In genomic region chr8:119817446-119817845, GRCm38 (mm10) we compare ENCODE assay signal across 15 mouse cellular contexts. TPM values are rescaled to one million over a fixed set of nuclear protein-coding genes. Genes with fewer than 3 reads are reported as not detected.
DNase-seq lines count a peak whose midpoint lies in the region; ATAC-seq and TF ChIP-seq lines count a peak whose summit lies in the region.
"Had no signal": no experiment of that assay in that cellular context is flagged by ENCODE, and none has a peak within 500 bp of the region (broad histone marks: within the 10 kb centered on the region; RNA-seq: fewer than 3 reads in every experiment).

No protein-coding gene starts in this region.

- H3K36me3 ChIP-seq in forebrain, embryonic 15.5 days = peaks cover 15% of the 10 kb centered on the region
- peaks cover 27% of the 10 kb centered on the region for H3K36me3 ChIP-seq in forebrain, embryonic 12.5 days (replicated peaks)
- H3K36me3 ChIP-seq in midbrain, embryonic 10.5 days = peaks cover 77% of the 10 kb centered on the region
- no peaks in the 10 kb centered on the region for H3K36me3 ChIP-seq in midbrain, embryonic 11.5 days (ENCODE audit: control insufficient read depth, insufficient read depth, low read length)
- H3K36me3 ChIP-seq in stomach, embryonic 16.5 days (ENCODE audit: control insufficient read depth, insufficient read depth, low read length) = peaks cover 8% of the 10 kb centered on the region; the same call in 1 of the 2 replicates

- no peak for TF ChIP-seq CTCF in cortical plate, adult 2 months (IDR thresholded peaks at IDR 0.05; ENCODE audit: extremely low read depth, insufficient read depth, low read length)

- WGBS in forebrain, embryonic 15.5 days = 45% methylated on average over 12 of the region's 12 CpGs
- 39% methylated on average over 12 of the region's 12 CpGs for WGBS in forebrain, embryonic 12.5 days
- 24% methylated on average over 12 of the region's 12 CpGs for WGBS in midbrain, embryonic 10.5 days
- WGBS in midbrain, embryonic 11.5 days = 30% methylated on average over 12 of the region's 12 CpGs
- WGBS in stomach, embryonic 16.5 days = 43% methylated on average over 12 of the region's 12 CpGs

- no peaks in the 10 kb centered on the region for H3K27me3 ChIP-seq in forebrain, embryonic 15.5 days
- no peaks in the 10 kb centered on the region for H3K27me3 ChIP-seq in forebrain, embryonic 12.5 days
- no peaks in the 10 kb centered on the region for H3K27me3 ChIP-seq in midbrain, embryonic 10.5 days (ENCODE audit: low read depth, poor library complexity, severe bottlenecking)
- H3K27me3 ChIP-seq in midbrain, embryonic 11.5 days (ENCODE audit: control insufficient read depth, insufficient read depth, low read length) = no peaks in the 10 kb centered on the region
- H3K27me3 ChIP-seq in stomach, embryonic 16.5 days (ENCODE audit: control insufficient read depth, insufficient read depth, low read length) = no peaks in the 10 kb centered on the region
- H3K27me3 ChIP-seq: embryonic facial prominence, embryonic 13.5 days; midbrain, embryonic 12.5 days had no signal

- H3K4me2 ChIP-seq in forebrain, embryonic 15.5 days (replicated peaks) = no peak overlapping the region
- H3K4me2 ChIP-seq in forebrain, embryonic 12.5 days = no peak overlapping the region
- no peak overlapping the region for H3K4me2 ChIP-seq in midbrain, embryonic 11.5 days
- peak overlapping the region; percentile 33; the same call in 1 of the 2 replicates for H3K4me2 ChIP-seq in stomach, embryonic 16.5 days (ENCODE audit: low read depth, low read length)
- H3K4me2 ChIP-seq: embryonic facial prominence, embryonic 13.5 days; midbrain, embryonic 12.5 days had no signal

- H3K9ac ChIP-seq in forebrain, embryonic 15.5 days (replicated peaks) = no peak overlapping the region
- H3K9ac ChIP-seq in forebrain, embryonic 12.5 days = no peak overlapping the region
- no peak overlapping the region for H3K9ac ChIP-seq in midbrain, embryonic 11.5 days (ENCODE audit: low read length)
- peak overlapping the region; percentile 42; the same call in 1 of the 2 replicates for H3K9ac ChIP-seq in stomach, embryonic 16.5 days (ENCODE audit: low read length)
- H3K9ac ChIP-seq: midbrain, embryonic 12.5 days had no signal

- DNase-seq in midbrain, embryonic 10.5 days (ENCODE audit: low spot score) = no peak
- DNase-seq in midbrain, embryonic 11.5 days (ENCODE audit: low spot score, missing footprints) = no peak
- DNase-seq in right cerebral cortex, postnatal 14 days = no peak
- DNase-seq: cerebellum, adult 9-11 months; gastrocnemius, postnatal 36 days; layer of hippocampus, adult 9-11 months; right cerebral cortex, postnatal 25 days had no signal

- ATAC-seq in forebrain, embryonic 15.5 days (replicated peaks) = no peak
- ATAC-seq in forebrain, embryonic 12.5 days (ENCODE audit: low FRiP score) = no peak
- ATAC-seq in midbrain, embryonic 11.5 days (ENCODE audit: low FRiP score) = no peak
- ATAC-seq in stomach, embryonic 16.5 days (ENCODE audit: insufficient read depth, low FRiP score) = peak; percentile 39; the same call in 1 of the 2 replicates
- ATAC-seq in megakaryocyte-erythroid progenitor cell, adult 5-6 weeks (replicated peaks; ENCODE audit: low FRiP score, low TSS enrichment, poor library complexity, severe bottlenecking) = no peak
- ATAC-seq: forebrain, embryonic 14.5 days had no signal

- no peak overlapping the region for H3K4me3 ChIP-seq in forebrain, embryonic 15.5 days
- no peak overlapping the region for H3K4me3 ChIP-seq in forebrain, embryonic 12.5 days (replicated peaks)
- no peak overlapping the region for H3K4me3 ChIP-seq in midbrain, embryonic 10.5 days
- H3K4me3 ChIP-seq in midbrain, embryonic 11.5 days (ENCODE audit: low read depth, low read length) = no peak overlapping the region
- H3K4me3 ChIP-seq in cortical plate, adult 2 months (ENCODE audit: insufficient read depth, low read length) = no peak overlapping the region
- no peak overlapping the region for H3K4me3 ChIP-seq in stomach, embryonic 16.5 days (replicated peaks; ENCODE audit: low read length)
- H3K4me3 ChIP-seq: embryonic facial prominence, embryonic 13.5 days; midbrain, embryonic 12.5 days had no signal

- H3K27ac ChIP-seq in forebrain, embryonic 15.5 days (replicated peaks) = 0 out of 2 replicates have a peak overlapping the region, but pooled peaks have one; percentile 11
- no peak overlapping the region for H3K27ac ChIP-seq in forebrain, embryonic 12.5 days
- H3K27ac ChIP-seq in midbrain, embryonic 10.5 days (replicated peaks) = peak overlapping the region; percentile 57
- no peak overlapping the region for H3K27ac ChIP-seq in midbrain, embryonic 11.5 days (ENCODE audit: low read depth, low read length)
- peak overlapping the region; percentile 62; the same call in 1 of the 2 replicates for H3K27ac ChIP-seq in cortical plate, adult 2 months (ENCODE audit: insufficient read depth, low read length)
- peak overlapping the region; percentile 89 for H3K27ac ChIP-seq in stomach, embryonic 16.5 days (ENCODE audit: low read length)
- H3K27ac ChIP-seq: embryonic facial prominence, embryonic 13.5 days; midbrain, embryonic 12.5 days had no signal

- H3K9me3 ChIP-seq in forebrain, embryonic 15.5 days = no peaks in the 10 kb centered on the region
- H3K9me3 ChIP-seq in forebrain, embryonic 12.5 days = no peaks in the 10 kb centered on the region
- 0 out of 2 replicates have a peak, but pooled peaks cover 3% of the 10 kb centered on the region for H3K9me3 ChIP-seq in midbrain, embryonic 10.5 days (replicated peaks)
- H3K9me3 ChIP-seq in midbrain, embryonic 11.5 days (ENCODE audit: control insufficient read depth, low read length) = no peaks in the 10 kb centered on the region
- no peaks in the 10 kb centered on the region for H3K9me3 ChIP-seq in stomach, embryonic 16.5 days (replicated peaks; ENCODE audit: control insufficient read depth, low read length)
- H3K9me3 ChIP-seq: embryonic facial prominence, embryonic 13.5 days; midbrain, embryonic 12.5 days had no signal

- TF ChIP-seq POLR2A in cortical plate, adult 2 months (IDR thresholded peaks at IDR 0.05; ENCODE audit: extremely low read depth, insufficient read depth, low read length) = no peak

- H3K4me1 ChIP-seq in forebrain, embryonic 15.5 days = peaks cover 22% of the 10 kb centered on the region
- H3K4me1 ChIP-seq in forebrain, embryonic 12.5 days = peaks cover 31% of the 10 kb centered on the region
- H3K4me1 ChIP-seq in midbrain, embryonic 10.5 days = peaks cover 67% of the 10 kb centered on the region
- peaks cover 16% of the 10 kb centered on the region for H3K4me1 ChIP-seq in midbrain, embryonic 11.5 days (ENCODE audit: control insufficient read depth, insufficient read depth, low read length)
- peaks cover 6% of the 10 kb centered on the region for H3K4me1 ChIP-seq in cortical plate, adult 2 months (ENCODE audit: control insufficient read depth, insufficient read depth, low read length)
- H3K4me1 ChIP-seq in stomach, embryonic 16.5 days (ENCODE audit: control insufficient read depth, insufficient read depth, low read length) = peaks cover 43% of the 10 kb centered on the region

RNA-seq across cellular contexts. Expression of gene Cotl1, which starts 22.9 kb away (rescaled TPM):
- 127 and 138 TPM in 2 replicates for polyA plus RNA-seq in forebrain, embryonic 15.5 days (2015; fragmentation: Nextera tagmentation; extraction: Ambion mirVana)
- 148 and 282 TPM in 2 replicates for polyA plus RNA-seq in forebrain, embryonic 12.5 days (2016; fragmentation: Nextera tagmentation; extraction: Ambion mirVana)
- polyA plus RNA-seq in midbrain, embryonic 10.5 days (2016; fragmentation: Nextera tagmentation; extraction: Ambion mirVana) = 150 and 197 TPM in 2 replicates
- 411 and 445 TPM in 2 replicates for polyA plus RNA-seq in midbrain, embryonic 11.5 days (2014; fragmentation: Nextera tagmentation; extraction: Ambion mirVana)
- polyA plus RNA-seq in cortical plate, adult 2 months (2012; rRNA removed) = 80.4 and 97.9 TPM in 2 replicates
- 144 and 177 TPM in 2 replicates for polyA plus RNA-seq in stomach, embryonic 16.5 days (2015; fragmentation: Nextera tagmentation; extraction: Ambion mirVana)
- 24.4 and 63.9 TPM in 2 replicates for total RNA-seq in megakaryocyte-erythroid progenitor cell, adult 5-6 weeks (2014; fragmentation: Nextera tagmentation)
- total RNA-seq in megakaryocyte-erythroid progenitor cell, adult 5-6 weeks (2017) = 30.4 and 44.2 TPM in 2 replicates

RNA-seq across cellular contexts. Expression of gene Tldc1, which starts 39.2 kb away (rescaled TPM):
- 14.5 and 14.9 TPM in 2 replicates for polyA plus RNA-seq in forebrain, embryonic 15.5 days (2015; fragmentation: Nextera tagmentation; extraction: Ambion mirVana)
- 10.9 and 12.7 TPM in 2 replicates for polyA plus RNA-seq in forebrain, embryonic 12.5 days (2016; fragmentation: Nextera tagmentation; extraction: Ambion mirVana)
- 15.4 and 16.4 TPM in 2 replicates for polyA plus RNA-seq in midbrain, embryonic 10.5 days (2016; fragmentation: Nextera tagmentation; extraction: Ambion mirVana)
- 6.8 and 7.1 TPM in 2 replicates for polyA plus RNA-seq in midbrain, embryonic 11.5 days (2014; fragmentation: Nextera tagmentation; extraction: Ambion mirVana)
- 11.3 and 12.3 TPM in 2 replicates for polyA plus RNA-seq in cortical plate, adult 2 months (2012; rRNA removed)
- 14.5 and 16.5 TPM in 2 replicates for polyA plus RNA-seq in stomach, embryonic 16.5 days (2015; fragmentation: Nextera tagmentation; extraction: Ambion mirVana)
- 8.5 and 12.4 TPM in 2 replicates for total RNA-seq in megakaryocyte-erythroid progenitor cell, adult 5-6 weeks (2014; fragmentation: Nextera tagmentation)
- 5.7 and 11.5 TPM in 2 replicates for total RNA-seq in megakaryocyte-erythroid progenitor cell, adult 5-6 weeks (2017)

RNA-seq across cellular contexts. Expression of gene Klhl36, which starts 44.6 kb away (rescaled TPM):
- 15.3 and 15.4 TPM in 2 replicates for polyA plus RNA-seq in forebrain, embryonic 15.5 days (2015; fragmentation: Nextera tagmentation; extraction: Ambion mirVana)
- polyA plus RNA-seq in forebrain, embryonic 12.5 days (2016; fragmentation: Nextera tagmentation; extraction: Ambion mirVana) = 9.9 and 10.9 TPM in 2 replicates
- polyA plus RNA-seq in midbrain, embryonic 10.5 days (2016; fragmentation: Nextera tagmentation; extraction: Ambion mirVana) = 12.8 and 13.0 TPM in 2 replicates
- polyA plus RNA-seq in midbrain, embryonic 11.5 days (2014; fragmentation: Nextera tagmentation; extraction: Ambion mirVana) = 8.2 and 10.2 TPM in 2 replicates
- 7.4 and 8.7 TPM in 2 replicates for polyA plus RNA-seq in cortical plate, adult 2 months (2012; rRNA removed)
- polyA plus RNA-seq in stomach, embryonic 16.5 days (2015; fragmentation: Nextera tagmentation; extraction: Ambion mirVana) = 10.7 and 12.7 TPM in 2 replicates
- total RNA-seq in megakaryocyte-erythroid progenitor cell, adult 5-6 weeks (2014; fragmentation: Nextera tagmentation) = 2.2 and 4.4 TPM in 2 replicates
- 3.2 and 5.6 TPM in 2 replicates for total RNA-seq in megakaryocyte-erythroid progenitor cell, adult 5-6 weeks (2017)

Comparison
In these comparisons a context has a peak if more than half of its experiments do, and no peak if none do; other contexts are left out.
1. H3K27ac ChIP-seq: peak in forebrain, embryonic 15.5 days (single experiment), midbrain, embryonic 10.5 days (single experiment), cortical plate, adult 2 months (single experiment) and stomach, embryonic 16.5 days (single experiment); none in forebrain, embryonic 12.5 days (single experiment) and midbrain, embryonic 11.5 days (single experiment).